Mouse (Mus musculus): ENCODE measurements at regions not wholly inside any gene's neighbourhood (a gene's known extent, or its start where the extent isn't known, plus 50 kb on each side); places are given as distances from the start of the nearest gene placed in this dataset.

DNA sequence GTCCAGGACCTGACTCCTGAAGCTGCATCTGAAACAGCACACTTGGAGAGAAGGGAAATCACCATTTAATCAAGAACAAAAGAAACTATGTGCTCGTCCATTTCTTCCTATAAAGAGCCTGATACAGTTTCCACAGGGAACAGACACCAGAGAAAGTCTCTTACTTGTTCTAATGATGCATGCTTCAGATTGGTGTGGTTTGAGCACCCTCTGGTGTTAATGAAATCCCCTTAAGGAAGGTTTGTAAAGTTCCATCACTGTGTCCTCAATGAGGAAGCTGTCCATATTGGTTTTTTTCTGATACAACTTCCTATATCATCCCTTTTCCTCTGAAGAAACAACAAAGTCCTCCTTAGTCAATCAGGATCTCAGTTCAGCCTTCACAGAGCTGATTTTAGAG is 591.2 kb downstream of the Adam6a start:
- no peak for ATAC-seq (ENCODE audit: low FRiP score, low TSS enrichment)
- H3K27ac ChIP-seq (replicated peaks): no peak overlapping the region
- no peak overlapping the region for H3K4me2 ChIP-seq (replicated peaks; ENCODE audit: low read depth)
- H3K9ac ChIP-seq (ENCODE audit: low read length): no peak overlapping the region
- DNase-seq (ENCODE audit: low spot score): no peak
- H3K9me3 ChIP-seq (ENCODE audit: control insufficient read depth, low read length): no peaks in the 10 kb centered on the region
- no peak overlapping the region for H3K4me3 ChIP-seq (ENCODE audit: low read depth, low read length)
- TF ChIP-seq EP300 (optimal IDR thresholded peaks at IDR 0.05): no peak
- no peak for TF ChIP-seq CTCF (IDR thresholded peaks at IDR 0.05; ENCODE audit: low read depth)
- no peaks in the 10 kb centered on the region for H3K4me1 ChIP-seq (replicated peaks; ENCODE audit: control insufficient read depth, insufficient read depth)
- H3K27me3 ChIP-seq (ENCODE audit: control insufficient read depth, insufficient read depth, low read length): no peaks in the 10 kb centered on the region
- WGBS: 37% methylated on average over 1 of the region's 1 CpGs
- no peaks in the 10 kb centered on the region for H3K36me3 ChIP-seq (ENCODE audit: control insufficient read depth, insufficient read depth, low read length)

DNA sequence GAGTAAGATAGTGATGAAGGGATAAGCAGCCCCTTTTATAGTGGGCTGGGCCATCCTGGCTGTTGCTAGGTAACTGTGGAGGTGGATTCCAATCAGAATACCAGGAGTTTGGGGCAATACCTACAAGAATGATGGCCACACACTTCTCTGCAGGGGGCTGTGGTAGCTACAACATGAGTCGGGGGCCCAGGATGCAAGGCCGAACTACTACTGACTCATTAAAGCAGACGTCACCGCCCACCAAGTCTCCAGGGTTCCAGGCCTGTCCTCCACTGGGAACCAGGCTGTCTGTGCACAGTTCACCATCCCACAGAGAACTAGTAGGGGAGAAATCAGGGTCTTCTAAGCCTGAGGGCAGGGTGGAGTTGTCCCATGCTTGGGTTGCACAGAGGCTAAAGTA is 605.1 kb downstream of the Adam6a start:
- no peak overlapping the region for H3K9ac ChIP-seq (ENCODE audit: low read length)
- no peak overlapping the region for H3K4me2 ChIP-seq (replicated peaks; ENCODE audit: low read depth)
- H3K27me3 ChIP-seq (ENCODE audit: control insufficient read depth, insufficient read depth, low read length): no peaks in the 10 kb centered on the region
- H3K4me1 ChIP-seq (replicated peaks; ENCODE audit: control insufficient read depth, insufficient read depth): no peaks in the 10 kb centered on the region
- H3K36me3 ChIP-seq (ENCODE audit: control insufficient read depth, insufficient read depth, low read length): no peaks in the 10 kb centered on the region
- no peak overlapping the region for H3K27ac ChIP-seq (replicated peaks)
- no peak for DNase-seq (ENCODE audit: low spot score)
- no peak for ATAC-seq (ENCODE audit: low FRiP score, low TSS enrichment)
- TF ChIP-seq EP300 (optimal IDR thresholded peaks at IDR 0.05) (no peak), CTCF (IDR thresholded peaks at IDR 0.05; ENCODE audit: low read depth) (no peak)
- no peak overlapping the region for H3K4me3 ChIP-seq (ENCODE audit: low read depth, low read length)
- no peaks in the 10 kb centered on the region for H3K9me3 ChIP-seq (ENCODE audit: control insufficient read depth, low read length)
- 93% methylated on average over 4 of the region's 4 CpGs for WGBS

DNA sequence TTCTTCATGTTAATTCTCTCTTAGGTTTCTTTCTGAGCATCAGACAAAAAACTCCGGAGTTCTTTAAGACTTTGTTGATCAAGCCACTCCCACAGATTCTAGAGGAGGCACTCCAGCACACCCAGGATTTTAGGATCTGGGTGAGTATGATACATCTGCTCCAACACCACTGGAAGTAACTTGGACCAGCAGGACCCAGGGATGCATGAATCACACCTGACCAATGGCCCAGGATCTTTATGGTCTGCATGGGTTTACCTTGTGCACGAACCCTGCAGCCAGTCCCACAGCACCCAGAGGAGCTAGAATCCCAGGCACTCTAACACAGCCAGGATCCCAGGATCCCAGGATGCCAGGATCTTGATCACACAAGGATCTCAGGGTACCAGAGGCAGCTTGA is 628.6 kb downstream of the Adam6a start:
- Histone ChIP-seq H3K4me3 (ENCODE audit: low read depth, low read length) (no peak overlapping the region), H3K27me3 (ENCODE audit: control insufficient read depth, insufficient read depth, low read length) (no peaks in the 10 kb centered on the region), H3K4me2 (replicated peaks; ENCODE audit: low read depth) (no peak overlapping the region), H3K9ac (ENCODE audit: low read length) (no peak overlapping the region), H3K27ac (replicated peaks) (no peak overlapping the region), H3K4me1 (replicated peaks; ENCODE audit: control insufficient read depth, insufficient read depth) (no peaks in the 10 kb centered on the region), H3K9me3 (ENCODE audit: control insufficient read depth, low read length) (no peaks in the 10 kb centered on the region), H3K36me3 (ENCODE audit: control insufficient read depth, insufficient read depth, low read length) (no peaks in the 10 kb centered on the region)
- no peak for TF ChIP-seq EP300 (optimal IDR thresholded peaks at IDR 0.05)
- no peak for TF ChIP-seq CTCF (IDR thresholded peaks at IDR 0.05; ENCODE audit: low read depth)
- DNase-seq (ENCODE audit: low spot score) (no peak), ATAC-seq (ENCODE audit: low FRiP score, low TSS enrichment) (no peak)
- WGBS: 68% methylated on average over 2 of the region's 2 CpGs

DNA sequence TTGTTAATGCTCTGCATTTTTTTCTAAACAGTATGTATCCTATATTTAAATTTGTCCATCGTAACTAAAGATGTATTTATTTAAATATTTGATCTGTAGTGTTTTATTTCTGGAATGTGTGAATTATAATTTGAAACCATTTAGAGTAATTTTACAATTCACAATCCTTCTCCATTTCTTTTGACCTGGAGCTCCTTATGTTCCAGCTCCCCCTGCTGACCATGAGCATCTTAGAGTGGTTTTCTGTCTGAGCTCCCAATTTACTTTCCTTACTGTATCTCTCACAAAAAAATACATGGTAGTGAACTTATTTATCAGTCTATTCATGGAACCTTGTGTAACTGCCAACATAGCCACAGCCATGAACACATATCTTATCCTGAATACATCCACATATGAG is 655.8 kb downstream of the Adam6a start:
- ATAC-seq (ENCODE audit: low FRiP score, low TSS enrichment): no peak
- 37% methylated on average over 1 of the region's 1 CpGs for WGBS
- TF ChIP-seq CTCF (IDR thresholded peaks at IDR 0.05; ENCODE audit: low read depth): no peak
- no peak for TF ChIP-seq EP300 (optimal IDR thresholded peaks at IDR 0.05)

DNA sequence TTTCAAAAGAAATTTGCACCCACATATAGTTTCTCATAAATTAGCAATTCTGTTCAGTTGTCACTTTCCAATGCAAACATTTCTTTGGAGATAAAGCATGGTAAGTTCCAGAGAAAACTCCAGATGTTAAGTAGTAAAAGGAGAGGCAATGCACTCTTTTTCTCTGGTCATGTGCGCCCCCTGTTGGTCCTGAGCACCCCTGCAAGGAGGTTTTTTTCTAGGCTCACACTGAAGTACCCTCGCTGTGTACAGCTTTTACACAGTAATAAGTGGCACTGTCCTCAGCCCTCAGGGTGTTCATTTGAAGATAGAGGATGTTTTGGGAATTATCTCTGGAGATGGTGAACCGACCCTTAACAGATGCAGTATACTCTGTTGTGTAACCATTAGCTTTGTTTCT is 678.8 kb downstream of the Adam6a start:
- Histone ChIP-seq H3K9ac (ENCODE audit: low read length) (no peak overlapping the region), H3K27ac (replicated peaks) (no peak overlapping the region), H3K27me3 (ENCODE audit: control insufficient read depth, insufficient read depth, low read length) (no peaks in the 10 kb centered on the region), H3K4me2 (replicated peaks; ENCODE audit: low read depth) (no peak overlapping the region), H3K36me3 (ENCODE audit: control insufficient read depth, insufficient read depth, low read length) (no peaks in the 10 kb centered on the region), H3K9me3 (ENCODE audit: control insufficient read depth, low read length) (no peaks in the 10 kb centered on the region), H3K4me1 (replicated peaks; ENCODE audit: control insufficient read depth, insufficient read depth) (no peaks in the 10 kb centered on the region), H3K4me3 (ENCODE audit: low read depth, low read length) (no peak overlapping the region)
- TF ChIP-seq EP300 (optimal IDR thresholded peaks at IDR 0.05): no peak
- no peak for TF ChIP-seq CTCF (IDR thresholded peaks at IDR 0.05; ENCODE audit: low read depth)
- ATAC-seq (ENCODE audit: low FRiP score, low TSS enrichment) (no peak), DNase-seq (ENCODE audit: low spot score) (no peak)
- 26% methylated on average over 3 of the region's 3 CpGs for WGBS

More for the DNA sequence above, 655.8 kb downstream of the Adam6a start:
- Histone ChIP-seq H3K36me3 (ENCODE audit: control insufficient read depth, insufficient read depth, low read length) (no peaks in the 10 kb centered on the region), H3K4me3 (ENCODE audit: low read depth, low read length) (no peak overlapping the region), H3K4me2 (replicated peaks; ENCODE audit: low read depth) (no peak overlapping the region), H3K27ac (replicated peaks) (no peak overlapping the region), H3K4me1 (replicated peaks; ENCODE audit: control insufficient read depth, insufficient read depth) (no peaks in the 10 kb centered on the region), H3K9me3 (ENCODE audit: control insufficient read depth, low read length) (no peaks in the 10 kb centered on the region), H3K9ac (ENCODE audit: low read length) (no peak overlapping the region), H3K27me3 (ENCODE audit: control insufficient read depth, insufficient read depth, low read length) (no peaks in the 10 kb centered on the region)
- no peak for DNase-seq (ENCODE audit: low spot score)

Data from stomach, postnatal 0 days (tissue).